Comparison of ENCODE assay signal across 8 mouse cellular contexts in genomic region chr2:167491757-167492708, GRCm38 (mm10). TPM values are rescaled to one million over a fixed set of nuclear protein-coding genes. Genes with fewer than 3 reads are reported as not detected.
DNase-seq lines count a peak whose midpoint lies in the region; ATAC-seq and TF ChIP-seq lines count a peak whose summit lies in the region.

Rnf114 (plus strand) TSS chr2:167492645.

- no peak for TF ChIP-seq EP300 in CH12.LX (IDR thresholded peaks at IDR 0.05; ENCODE audit: low read length)
- TF ChIP-seq EP300 in liver, embryonic 14.5 days (IDR thresholded peaks at IDR 0.05; ENCODE audit: low read depth): no peak

- dilution Hi-C loops in CH12.LX (cut with MboI; ENCODE audit: extremely low pct_ligation_motif_present, extremely low pct_unique_long_range_greater_than_20kb, low sequenced_read_pairs): no loop called here

- no peak for ATAC-seq in embryonic facial prominence, embryonic 15.5 days (ENCODE audit: insufficient number of reproducible peaks, low FRiP score, low TSS enrichment, low read depth)
- 0 out of 2 replicates have a peak, but pooled peaks have one; percentile 5 for ATAC-seq in heart, embryonic 13.5 days (ENCODE audit: extremely low read depth, insufficient number of reproducible peaks, low FRiP score, low TSS enrichment)
- no peak; the same call in none of the 2 replicates for ATAC-seq in kidney, postnatal 0 days (replicated peaks; ENCODE audit: low FRiP score, low read depth)
- peak; percentile 71 for ATAC-seq in liver, embryonic 14.5 days (ENCODE audit: insufficient read depth)
- peak; percentile 37; the same call in 1 of the 2 replicates for ATAC-seq in neural tube, embryonic 13.5 days (ENCODE audit: low read depth)

- H3K4me2 ChIP-seq in CH12.LX (ENCODE audit: insufficient read depth, low read depth, poor library complexity, severe bottlenecking): peak within 1 kb of the TSS; percentile 74
- peak within 1 kb of the TSS; percentile 85 for H3K4me2 ChIP-seq in embryonic facial prominence, embryonic 15.5 days (replicated peaks)
- peak within 1 kb of the TSS; percentile 80 for H3K4me2 ChIP-seq in heart, embryonic 13.5 days
- peak within 1 kb of the TSS; percentile 58 for H3K4me2 ChIP-seq in kidney, postnatal 0 days (ENCODE audit: low read length)
- peak within 1 kb of the TSS; percentile 75 for H3K4me2 ChIP-seq in liver, embryonic 14.5 days (ENCODE audit: low read depth)
- peak within 1 kb of the TSS; percentile 99 for H3K4me2 ChIP-seq in neural tube, embryonic 13.5 days

- TF ChIP-seq CTCF in CH12.LX (conservative IDR thresholded peaks at IDR 0.05 in 1 of 2, IDR thresholded peaks at IDR 0.05 in 1 of 2; ENCODE audit: low read depth in 2 of 2, low read length in 2 of 2): no peak
- TF ChIP-seq CTCF in kidney, postnatal 0 days (IDR thresholded peaks at IDR 0.05; ENCODE audit: low read depth): no peak
- TF ChIP-seq CTCF in liver, embryonic 14.5 days (IDR thresholded peaks at IDR 0.05; ENCODE audit: low read depth): no peak

- no peaks in the 10 kb centered on the region for H3K9me3 ChIP-seq in CH12.LX (replicated peaks; ENCODE audit: low read length)
- no peaks in the 10 kb centered on the region for H3K9me3 ChIP-seq in embryonic facial prominence, embryonic 15.5 days (replicated peaks)
- H3K9me3 ChIP-seq in heart, embryonic 13.5 days: no peaks in the 10 kb centered on the region
- H3K9me3 ChIP-seq in kidney, postnatal 0 days (replicated peaks; ENCODE audit: low read length): no peaks in the 10 kb centered on the region
- no peaks in the 10 kb centered on the region for H3K9me3 ChIP-seq in liver, embryonic 14.5 days (ENCODE audit: control insufficient read depth, low read length)
- H3K9me3 ChIP-seq in neural tube, embryonic 13.5 days: no peaks in the 10 kb centered on the region

- TF ChIP-seq RAD21 in CH12.LX (IDR thresholded peaks at IDR 0.05; ENCODE audit: low read depth, low read length): no peak

- peak within 1 kb of the TSS; percentile 95 for H3K27ac ChIP-seq in CH12.LX (ENCODE audit: insufficient read depth, low read depth)
- peak within 1 kb of the TSS; percentile 98 for H3K27ac ChIP-seq in embryonic facial prominence, embryonic 15.5 days (replicated peaks)
- H3K27ac ChIP-seq in heart, embryonic 13.5 days (replicated peaks): peak within 1 kb of the TSS; percentile 93
- H3K27ac ChIP-seq in kidney, postnatal 0 days: peak within 1 kb of the TSS; percentile 98
- peak within 1 kb of the TSS; percentile 66 for H3K27ac ChIP-seq in liver, embryonic 14.5 days
- peak within 1 kb of the TSS; percentile 99 for H3K27ac ChIP-seq in neural tube, embryonic 13.5 days (replicated peaks)

- no peak for TF ChIP-seq POLR2A in CH12.LX (IDR thresholded peaks at IDR 0.05; ENCODE audit: low read depth, low read length)

- H3K4me1 ChIP-seq in CH12.LX (ENCODE audit: control insufficient read depth in 1 of 2, insufficient read depth in 2 of 2): peaks cover 9 to 64% of the 10 kb centered on the region in 2 experiments
- H3K4me1 ChIP-seq in embryonic facial prominence, embryonic 15.5 days: peaks cover 28% of the 10 kb centered on the region
- peaks cover 38% of the 10 kb centered on the region for H3K4me1 ChIP-seq in heart, embryonic 13.5 days
- peaks cover 11% of the 10 kb centered on the region; the same call in 1 of the 2 replicates for H3K4me1 ChIP-seq in kidney, postnatal 0 days (replicated peaks; ENCODE audit: insufficient read depth, low read length)
- H3K4me1 ChIP-seq in liver, embryonic 14.5 days (replicated peaks; ENCODE audit: control insufficient read depth in 2 of 2, insufficient read depth in 2 of 2, low read length in 1 of 2): peaks cover 14 to 16% of the 10 kb centered on the region in 2 experiments
- H3K4me1 ChIP-seq in neural tube, embryonic 13.5 days (replicated peaks): peaks cover 45% of the 10 kb centered on the region

- H3K4me3 ChIP-seq in CH12.LX (replicated peaks in 1 of 3; ENCODE audit: low read depth in 2 of 3, low read length in 2 of 3, poor library complexity in 1 of 3): peak within 1 kb of the TSS; percentile 93 to 95 (median 95)
- H3K4me3 ChIP-seq in embryonic facial prominence, embryonic 15.5 days (replicated peaks): peak within 1 kb of the TSS; percentile 100
- peak within 1 kb of the TSS; percentile 100 for H3K4me3 ChIP-seq in heart, embryonic 13.5 days
- H3K4me3 ChIP-seq in kidney, postnatal 0 days (replicated peaks; ENCODE audit: low read depth, low read length): peak within 1 kb of the TSS; percentile 99
- peak within 1 kb of the TSS; percentile 76 to 83 for H3K4me3 ChIP-seq in liver, embryonic 14.5 days (ENCODE audit: insufficient read depth in 1 of 2, low read depth in 2 of 2, low read length in 2 of 2)
- peak within 1 kb of the TSS; percentile 100 for H3K4me3 ChIP-seq in neural tube, embryonic 13.5 days

- no peaks in the 10 kb centered on the region for H3K27me3 ChIP-seq in CH12.LX (replicated peaks)
- H3K27me3 ChIP-seq in embryonic facial prominence, embryonic 15.5 days: no peaks in the 10 kb centered on the region
- no peaks in the 10 kb centered on the region for H3K27me3 ChIP-seq in heart, embryonic 13.5 days (replicated peaks)
- H3K27me3 ChIP-seq in kidney, postnatal 0 days (ENCODE audit: insufficient read depth, low read length): no peaks in the 10 kb centered on the region
- no peaks in the 10 kb centered on the region for H3K27me3 ChIP-seq in liver, embryonic 14.5 days (ENCODE audit: control insufficient read depth, insufficient read depth, low read length)
- H3K27me3 ChIP-seq in neural tube, embryonic 13.5 days: no peaks in the 10 kb centered on the region

- peaks cover 16 to 32% of the 10 kb centered on the region in 2 experiments for H3K36me3 ChIP-seq in CH12.LX (replicated peaks in 1 of 2; ENCODE audit: control insufficient read depth in 1 of 2, insufficient read depth in 1 of 2, low read length in 1 of 2)
- H3K36me3 ChIP-seq in embryonic facial prominence, embryonic 15.5 days: no peaks in the 10 kb centered on the region
- peaks cover 12% of the 10 kb centered on the region for H3K36me3 ChIP-seq in heart, embryonic 13.5 days
- no peaks in the 10 kb centered on the region for H3K36me3 ChIP-seq in kidney, postnatal 0 days (ENCODE audit: insufficient read depth, low read length)
- no peaks in the 10 kb centered on the region for H3K36me3 ChIP-seq in liver, embryonic 14.5 days (replicated peaks; ENCODE audit: control insufficient read depth, insufficient read depth, low read depth)
- H3K36me3 ChIP-seq in neural tube, embryonic 13.5 days: peaks cover 6% of the 10 kb centered on the region

- in situ Hi-C loops in CH12.LX (cut with MboI; ENCODE audit: low pct_ligation_motif_present, low pct_unique_long_range_greater_than_20kb, low sequenced_read_pairs): no loop called here

- H3K9ac ChIP-seq in CH12.LX (ENCODE audit: insufficient read depth, low read depth): peak within 1 kb of the TSS; percentile 93
- H3K9ac ChIP-seq in embryonic facial prominence, embryonic 15.5 days: peak within 1 kb of the TSS; percentile 95
- peak within 1 kb of the TSS; percentile 98 for H3K9ac ChIP-seq in heart, embryonic 13.5 days
- H3K9ac ChIP-seq in kidney, postnatal 0 days (ENCODE audit: low read depth, low read length): peak within 1 kb of the TSS; percentile 96
- peak within 1 kb of the TSS; percentile 92 for H3K9ac ChIP-seq in liver, embryonic 14.5 days (replicated peaks)
- peak within 1 kb of the TSS; percentile 99 for H3K9ac ChIP-seq in neural tube, embryonic 13.5 days

- DNase-seq in CH12.LX (ENCODE audit: extremely low read depth) (no peak), ZHBTc4 (ENCODE audit: low read depth, low spot score) (peak; percentile 53)
- peak; percentile 38 for DNase-seq in kidney, postnatal 0 days (ENCODE audit: low spot score)
- DNase-seq in liver, embryonic 14.5 days (ENCODE audit: low read depth in 3 of 3, low spot score in 3 of 3): no peak
- no peak for DNase-seq in ovary, adult 18-20 months (ENCODE audit: low spot score)

- peaks cover 56% of the 10 kb centered on the region for H3K79me2 ChIP-seq in CH12.LX (replicated peaks; ENCODE audit: control insufficient read depth, extremely low read depth, insufficient read depth, poor library complexity, severe bottlenecking)

- WGBS in embryonic facial prominence, embryonic 15.5 days: 4% methylated on average over 52 of the region's 52 CpGs
- WGBS in heart, embryonic 13.5 days: 3% methylated on average over 52 of the region's 52 CpGs
- 3% methylated on average over 52 of the region's 52 CpGs for WGBS in kidney, postnatal 0 days
- WGBS in liver, embryonic 14.5 days (ENCODE audit: insufficient replicate concordance): 2% methylated on average over 52 of the region's 52 CpGs
- 4% methylated on average over 52 of the region's 52 CpGs for WGBS in neural tube, embryonic 13.5 days

TF ChIP-seq in CH12.LX, 34 proteins besides CTCF, POLR2A, EP300 and RAD21 (continues in another document):
- TF ChIP-seq SIN3A (IDR thresholded peaks at IDR 0.05; ENCODE audit: low read length) (no peak; the same call in 1 of the 2 replicates), MXI1 (IDR thresholded peaks at IDR 0.05; ENCODE audit: low read depth, low read length) (no peak), RCOR1 (conservative IDR thresholded peaks at IDR 0.05; ENCODE audit: low read depth, low read length) (no peak), NRF1 (IDR thresholded peaks at IDR 0.05; ENCODE audit: low read depth, low read length) (no peak), BHLHE40 (IDR thresholded peaks at IDR 0.05; ENCODE audit: low read depth, low read length) (no peak), MAZ (IDR thresholded peaks at IDR 0.05; ENCODE audit: low read depth, low read length) (no peak), ZC3H11A (IDR thresholded peaks at IDR 0.05; ENCODE audit: low read depth, low read length) (no peak), GABPA (IDR thresholded peaks at IDR 0.05; ENCODE audit: insufficient replicate concordance, low read depth, low read length) (no peak), MEF2A (IDR thresholded peaks at IDR 0.05; ENCODE audit: borderline replicate concordance, low read depth, low read length) (no peak), KAT2A (IDR thresholded peaks at IDR 0.05; ENCODE audit: insufficient replicate concordance, low read length) (no peak), SMC3 (IDR thresholded peaks at IDR 0.05; ENCODE audit: low read depth, low read length) (no peak), USF1 (IDR thresholded peaks at IDR 0.05; ENCODE audit: low read depth, low read length) (no peak), JUND (conservative IDR thresholded peaks at IDR 0.05; ENCODE audit: low read depth, low read length) (no peak)

RNA-seq across cellular contexts. Expression of gene Rnf114, which starts in this region (rescaled TPM):
- total RNA-seq in CH12.LX (2012; rRNA removed) (39.2 and 50.4 TPM in 2 replicates), CH12.LX (2014; rRNA removed) (45.3 and 45.6 TPM in 2 replicates)
- polyA plus RNA-seq in CH12.LX (2012; ENCODE audit: insufficient read length, low read depth): 37.6 and 40.8 TPM in 2 replicates
- polyA plus RNA-seq in embryonic facial prominence, embryonic 15.5 days (2015; fragmentation: Nextera tagmentation; extraction: Ambion mirVana): 79.2 and 80.1 TPM in 2 replicates
- polyA plus RNA-seq in heart, embryonic 13.5 days (2015; fragmentation: Nextera tagmentation; extraction: Ambion mirVana): 58.0 and 65.0 TPM in 2 replicates
- polyA plus RNA-seq in kidney, postnatal 0 days (2015; fragmentation: Nextera tagmentation; extraction: Ambion mirVana): 77.0 and 78.7 TPM in 2 replicates
- 21.7 and 23.9 TPM in 2 replicates for polyA plus RNA-seq in liver, embryonic 14.5 days (2012; rRNA removed)
- polyA plus RNA-seq in liver, embryonic 14.5 days (2014; fragmentation: Nextera tagmentation; extraction: Ambion mirVana): 25.8 and 28.4 TPM in 2 replicates
- polyA plus RNA-seq in neural tube, embryonic 13.5 days (2015; fragmentation: Nextera tagmentation; extraction: Ambion mirVana): 128 TPM in 2 replicates

Comparison
In these comparisons a context has a peak if more than half of its experiments do, and no peak if none do; other contexts are left out.
1. DNase-seq: peak in ZHBTc4 (single experiment) and kidney, postnatal 0 days (single experiment); none in CH12.LX (single experiment), liver, embryonic 14.5 days (0 of 3) and ovary, adult 18-20 months (single experiment).
2. ATAC-seq: peak in heart, embryonic 13.5 days (single experiment), liver, embryonic 14.5 days (single experiment) and neural tube, embryonic 13.5 days (single experiment); none in embryonic facial prominence, embryonic 15.5 days (single experiment) and kidney, postnatal 0 days (single experiment).
3. Peak in every context shown above with its lines, with median percentiles within 50 percentile points of each other: H3K27ac ChIP-seq, H3K4me2 ChIP-seq, H3K4me3 ChIP-seq and H3K9ac ChIP-seq.